Mouse (Mus musculus): ENCODE results near the gene Ubash3b. TPM values are rescaled to one million over a fixed set of nuclear protein-coding genes. Genes with fewer than 3 reads are reported as not detected.
A peak's percentile ranks its signal among the peaks of the same experiment; 100 is the strongest.

The Ubash3b gene
- total and polyA plus RNA-seq, 2 experiments from 2014 or later: 23.8 to 25.4 TPM

GRCm38 (mm10) chr9:41053478-41053877 is 108.0 kb downstream of the Ubash3b start:
- ATAC-seq (no peak), DNase-seq (no peak)
- Histone ChIP-seq H3K4me1 (ENCODE audit: insufficient read depth) (peaks cover 13% of the 10 kb centered on the region; the same call in 1 of the 2 replicates), H3K4me3 (ENCODE audit: low read depth, low read length) (no peak overlapping the region), H3K4me2 (ENCODE audit: low read depth) (no peak overlapping the region), H3K27me3 (ENCODE audit: insufficient read depth, low read length) (no peaks in the 10 kb centered on the region), H3K9me3 (ENCODE audit: low read length) (no peaks in the 10 kb centered on the region), H3K27ac (ENCODE audit: low read depth, low read length) (peak overlapping the region; percentile 24), H3K36me3 (ENCODE audit: insufficient read depth) (peaks cover 4% of the 10 kb centered on the region; the same call in 1 of the 2 replicates), H3K9ac (no peak overlapping the region)
- 41% methylated on average over 4 of the region's 4 CpGs for WGBS
- TF ChIP-seq CTCF (IDR thresholded peaks at IDR 0.05; ENCODE audit: low read depth): no peak

DNA sequence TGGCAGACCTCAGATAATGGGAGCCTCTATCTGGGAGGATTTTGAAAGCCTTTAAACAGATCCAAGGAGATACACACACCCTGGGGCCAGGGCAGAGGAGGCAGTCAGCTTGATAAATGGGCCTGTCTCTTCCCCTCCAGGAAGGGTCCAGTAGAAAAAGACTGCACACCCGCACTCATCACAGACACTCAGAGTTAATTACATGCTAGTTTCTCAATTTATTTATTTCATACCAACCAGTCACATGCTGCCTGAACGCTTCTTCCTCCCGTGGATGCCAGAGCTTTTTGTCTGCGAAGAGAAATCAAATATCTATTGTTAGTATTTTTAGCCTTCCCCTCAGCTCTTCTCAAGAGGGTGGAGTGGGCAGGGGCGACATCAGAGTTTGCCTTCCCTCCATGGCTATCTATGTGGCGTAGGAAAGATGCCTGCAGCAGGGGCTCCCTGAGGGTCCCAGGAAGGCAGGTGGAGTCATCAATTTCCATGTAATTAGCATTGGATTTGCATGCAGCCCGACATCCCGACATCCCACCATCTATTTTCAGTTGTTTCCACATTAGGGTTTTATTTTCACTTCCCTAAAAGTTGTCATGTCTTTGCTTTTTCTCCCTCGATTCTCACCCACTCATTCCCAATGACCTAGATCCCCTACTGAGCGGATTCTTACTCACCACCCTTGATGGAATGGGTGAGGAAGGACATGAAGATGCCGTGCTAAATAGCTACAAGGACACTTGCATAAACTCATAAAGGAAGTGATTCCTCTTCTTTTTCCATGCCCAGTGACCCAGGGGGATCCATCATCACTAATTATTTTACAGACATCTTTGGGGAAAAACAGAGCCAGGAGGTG is 110.2 kb downstream of the Ubash3b start:
- 44% methylated on average over 11 of the region's 11 CpGs for WGBS
- Histone ChIP-seq H3K27ac (ENCODE audit: low read depth, low read length) (peak overlapping the region; percentile 63), H3K4me2 (ENCODE audit: low read depth) (no peak overlapping the region), H3K36me3 (ENCODE audit: insufficient read depth) (peaks cover 6% of the 10 kb centered on the region; the same call in 1 of the 2 replicates), H3K4me3 (ENCODE audit: low read depth, low read length) (no peak overlapping the region), H3K27me3 (ENCODE audit: insufficient read depth, low read length) (no peaks in the 10 kb centered on the region), H3K9ac (no peak overlapping the region), H3K9me3 (ENCODE audit: low read length) (no peaks in the 10 kb centered on the region), H3K4me1 (ENCODE audit: insufficient read depth) (peaks cover 13% of the 10 kb centered on the region; the same call in 1 of the 2 replicates)
- ATAC-seq: peak; percentile 53
- no peak for DNase-seq
- TF ChIP-seq CTCF (IDR thresholded peaks at IDR 0.05; ENCODE audit: low read depth): no peak

DNA sequence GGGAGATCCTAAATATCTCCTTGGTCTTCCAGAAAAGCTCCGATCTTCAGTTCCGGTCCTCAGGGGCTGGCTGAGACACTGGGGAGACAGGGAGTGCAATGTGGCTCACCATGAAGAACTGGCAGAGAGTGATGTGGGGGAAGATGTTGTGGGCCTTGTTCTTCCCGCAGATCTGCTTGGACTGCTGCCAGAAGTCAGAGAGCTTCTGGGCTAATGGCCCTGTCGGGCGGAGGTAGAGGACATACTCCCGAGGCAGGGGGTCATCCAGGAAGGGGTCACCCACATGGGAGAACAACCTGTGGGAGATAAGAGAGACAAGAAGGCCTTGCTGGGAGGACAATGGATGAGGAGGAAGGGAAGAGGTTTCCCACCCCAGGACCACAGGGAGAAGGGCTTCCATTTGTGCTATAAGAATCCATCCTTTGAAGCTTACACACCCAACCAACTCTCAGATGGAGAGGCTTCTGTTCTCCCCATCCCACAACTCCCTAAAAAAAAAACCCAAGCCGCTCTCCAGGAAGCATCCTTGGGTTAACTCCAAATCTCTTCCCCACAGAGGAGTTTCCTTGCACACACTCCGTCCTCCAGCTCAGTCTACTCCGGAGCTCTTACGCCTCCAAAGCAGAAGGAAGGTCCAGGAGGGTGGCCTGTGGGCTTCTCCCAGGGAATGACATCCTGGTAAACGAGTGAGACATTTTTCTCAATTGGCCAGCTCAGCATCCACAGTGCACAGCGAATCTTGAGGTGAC is 111.0 kb downstream of the Ubash3b start:
- no peak overlapping the region for H3K4me3 ChIP-seq (ENCODE audit: low read depth, low read length)
- no peak for ATAC-seq
- no peak for TF ChIP-seq CTCF (IDR thresholded peaks at IDR 0.05; ENCODE audit: low read depth)
- no peaks in the 10 kb centered on the region for H3K27me3 ChIP-seq (ENCODE audit: insufficient read depth, low read length)
- 68% methylated on average over 12 of the region's 12 CpGs for WGBS
- no peak overlapping the region for H3K9ac ChIP-seq
- H3K4me1 ChIP-seq (ENCODE audit: insufficient read depth): peaks cover 13% of the 10 kb centered on the region; the same call in 1 of the 2 replicates
- peaks cover 6% of the 10 kb centered on the region; the same call in 1 of the 2 replicates for H3K36me3 ChIP-seq (ENCODE audit: insufficient read depth)
- DNase-seq: no peak
- H3K27ac ChIP-seq (ENCODE audit: low read depth, low read length): peak overlapping the region; percentile 63
- no peaks in the 10 kb centered on the region for H3K9me3 ChIP-seq (ENCODE audit: low read length)
- no peak overlapping the region for H3K4me2 ChIP-seq (ENCODE audit: low read depth)

DNA sequence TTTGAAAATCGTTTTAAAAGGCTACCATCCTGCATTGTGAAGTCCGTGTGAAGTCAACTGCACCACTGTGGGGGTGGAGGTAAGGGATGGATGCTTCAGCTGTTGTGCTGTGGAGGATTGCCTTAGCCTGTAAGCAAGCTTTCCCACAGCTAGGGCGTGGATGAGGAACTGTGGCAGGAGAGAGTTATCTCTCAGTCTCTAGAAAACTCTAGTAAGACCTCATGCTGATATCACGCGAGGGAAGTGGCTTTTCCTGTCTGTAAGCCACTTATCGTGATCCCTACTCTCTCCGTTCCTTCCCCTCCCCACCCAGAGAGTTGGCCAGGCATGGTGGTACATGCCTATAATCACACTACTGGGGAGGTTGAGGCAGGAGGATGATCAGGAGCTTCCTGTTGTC is 112.2 kb downstream of the Ubash3b start:
- TF ChIP-seq CTCF (IDR thresholded peaks at IDR 0.05; ENCODE audit: low read depth): no peak
- H3K4me1 ChIP-seq (ENCODE audit: insufficient read depth): peaks cover 13% of the 10 kb centered on the region; the same call in 1 of the 2 replicates
- H3K27me3 ChIP-seq (ENCODE audit: insufficient read depth, low read length): no peaks in the 10 kb centered on the region
- H3K4me2 ChIP-seq (ENCODE audit: low read depth): no peak overlapping the region
- H3K4me3 ChIP-seq (ENCODE audit: low read depth, low read length): no peak overlapping the region
- DNase-seq (no peak), ATAC-seq (no peak)
- no peak overlapping the region for H3K9ac ChIP-seq
- no peak overlapping the region for H3K27ac ChIP-seq (ENCODE audit: low read depth, low read length)
- peaks cover 6% of the 10 kb centered on the region; the same call in 1 of the 2 replicates for H3K36me3 ChIP-seq (ENCODE audit: insufficient read depth)
- H3K9me3 ChIP-seq (ENCODE audit: low read length): no peaks in the 10 kb centered on the region
- 81% methylated on average over 7 of the region's 7 CpGs for WGBS

GRCm38 (mm10) chr9:41048820-41049219 is 112.7 kb downstream of the Ubash3b start:
- ATAC-seq (no peak), DNase-seq (no peak)
- H3K27ac ChIP-seq (ENCODE audit: low read depth, low read length): no peak overlapping the region
- no peak overlapping the region for H3K4me3 ChIP-seq (ENCODE audit: low read depth, low read length)
- no peak for TF ChIP-seq CTCF (IDR thresholded peaks at IDR 0.05; ENCODE audit: low read depth)
- no peak overlapping the region for H3K4me2 ChIP-seq (ENCODE audit: low read depth)
- H3K9ac ChIP-seq: no peak overlapping the region
- 87% methylated on average over 3 of the region's 3 CpGs for WGBS
- peaks cover 13% of the 10 kb centered on the region; the same call in 1 of the 2 replicates for H3K4me1 ChIP-seq (ENCODE audit: insufficient read depth)
- H3K9me3 ChIP-seq (ENCODE audit: low read length): no peaks in the 10 kb centered on the region
- H3K27me3 ChIP-seq (ENCODE audit: insufficient read depth, low read length): no peaks in the 10 kb centered on the region
- peaks cover 6% of the 10 kb centered on the region; the same call in 1 of the 2 replicates for H3K36me3 ChIP-seq (ENCODE audit: insufficient read depth)

GRCm38 (mm10) chr9:41048216-41048615 is 113.3 kb downstream of the Ubash3b start:
- 95% methylated on average over 7 of the region's 7 CpGs for WGBS
- ATAC-seq: no peak
- Histone ChIP-seq H3K27ac (ENCODE audit: low read depth, low read length) (no peak overlapping the region), H3K27me3 (ENCODE audit: insufficient read depth, low read length) (no peaks in the 10 kb centered on the region), H3K36me3 (ENCODE audit: insufficient read depth) (peaks cover 10% of the 10 kb centered on the region; the same call in 1 of the 2 replicates), H3K4me1 (ENCODE audit: insufficient read depth) (peaks cover 13% of the 10 kb centered on the region; the same call in 1 of the 2 replicates), H3K4me2 (ENCODE audit: low read depth) (no peak overlapping the region), H3K9ac (no peak overlapping the region), H3K4me3 (ENCODE audit: low read depth, low read length) (no peak overlapping the region), H3K9me3 (ENCODE audit: low read length) (no peaks in the 10 kb centered on the region)
- TF ChIP-seq CTCF (IDR thresholded peaks at IDR 0.05; ENCODE audit: low read depth): no peak
- no peak for DNase-seq
